Mouse (Mus musculus) yolk sac, embryonic 10.5 days (tissue): ENCODE results near the gene Tmc1.

Source experiments
- DNase-seq: peaks from one replicate; pipeline ENCODE4 v3.0.0-alpha.2; 2017; ENCODE audit warnings: low spot score

Gene Tmc1

GRCm38 (mm10) chr19:20953874-20954273, at the start of gene Tmc1:
Tmc1 (minus strand) TSS chr19:20954202.
- DNase-seq, result no peak

- DNase-seq, result no peak
Measured at GRCm38 (mm10) chr19:21001552-21001951, 47.5 kb upstream of the Tmc1 start.

- no peak for DNase-seq
Measured at GRCm38 (mm10) chr19:20979244-20979643, 25.2 kb upstream of the Tmc1 start.

GRCm38 (mm10) chr19:20978148-20978547, 24.1 kb upstream of the Tmc1 start:
- no peak for DNase-seq

GRCm38 (mm10) chr19:20971926-20972325, 17.9 kb upstream of the Tmc1 start:
- no peak for DNase-seq

- DNase-seq, result no peak
Measured at GRCm38 (mm10) chr19:20954815-20955214, 813 bp upstream of the Tmc1 start.

GRCm38 (mm10) chr19:20944446-20944845, 9.6 kb downstream of the Tmc1 start:
- DNase-seq, result no peak

GRCm38 (mm10) chr19:20924282-20924681, 29.7 kb downstream of the Tmc1 start:
- no peak for DNase-seq

- DNase-seq, result peak; percentile 36
Measured at GRCm38 (mm10) chr19:20923336-20924211, 30.4 kb downstream of the Tmc1 start.

- no peak for DNase-seq
Measured at GRCm38 (mm10) chr19:20918241-20918640, 35.8 kb downstream of the Tmc1 start.

- no peak for DNase-seq
Measured at GRCm38 (mm10) chr19:20915151-20915550, 38.9 kb downstream of the Tmc1 start.

GRCm38 (mm10) chr19:20910356-20910755, 43.6 kb downstream of the Tmc1 start:
- DNase-seq, result no peak

- DNase-seq, result no peak
Measured at GRCm38 (mm10) chr19:20881205-20881604, 72.8 kb downstream of the Tmc1 start.

- no peak for DNase-seq
Measured at GRCm38 (mm10) chr19:20875881-20876280, 78.1 kb downstream of the Tmc1 start.

GRCm38 (mm10) chr19:20861779-20862178, 92.2 kb downstream of the Tmc1 start:
- DNase-seq, result no peak

- DNase-seq, result no peak
Measured at GRCm38 (mm10) chr19:20860270-20860669, 93.7 kb downstream of the Tmc1 start.

GRCm38 (mm10) chr19:20857819-20858218, 96.2 kb downstream of the Tmc1 start:
- DNase-seq, result no peak

GRCm38 (mm10) chr19:20848906-20849305, 105.1 kb downstream of the Tmc1 start:
- DNase-seq, result no peak

GRCm38 (mm10) chr19:20847476-20848073, 106.4 kb downstream of the Tmc1 start:
- no peak for DNase-seq

- no peak for DNase-seq
Measured at GRCm38 (mm10) chr19:20837422-20837821, 116.6 kb downstream of the Tmc1 start.

- DNase-seq, result no peak
Measured at GRCm38 (mm10) chr19:20836055-20836845, 117.8 kb downstream of the Tmc1 start.

GRCm38 (mm10) chr19:20834895-20835294, 119.1 kb downstream of the Tmc1 start:
- DNase-seq, result no peak

- no peak for DNase-seq
Measured at GRCm38 (mm10) chr19:20799460-20799859, 154.5 kb downstream of the Tmc1 start.
